Mouse (Mus musculus) right cerebral cortex, postnatal 10 days (tissue): ENCODE measurements at regions not wholly inside any gene's neighbourhood (a gene's known extent, or its start where the extent isn't known, plus 50 kb on each side); places are given as distances from the start of the nearest gene placed in this dataset.

Experiments used
- DNase-seq, 2 experiments: peaks; one replicate each; pipeline ENCODE4 v3.0.0; 2021; ENCODE audit warnings: low spot score in 2 of 2

- DNase-seq = peak in 1 of 2 experiments; percentile 17
Observed at GRCm38 (mm10) chr11:13885775-13886174, 713.3 kb upstream of the Pom121l12 start.

- no peak for DNase-seq
Observed at GRCm38 (mm10) chr11:13893301-13893700, 705.8 kb upstream of the Pom121l12 start.
